Mouse (Mus musculus) adrenal gland, adult 10 weeks (tissue): ENCODE results near the gene Tm4sf1. TPM values are rescaled to one million over a fixed set of nuclear protein-coding genes. Genes with fewer than 3 reads are reported as not detected.

Source experiments
- polyA plus RNA-seq: library from polyadenylated mRNA; stranded (reverse); fragments of 350-450 nt; fragmentation: Illumina TruSeq; extraction: RNeasy Lipid Tissue Mini Kit (QIAGEN cat#74804); gene quantifications from one replicate; pipeline ENCODE4 v1.2.3, GENCODE M21; 2014; ENCODE audit warnings: low read depth, low replicate concordance

Gene Tm4sf1
- polyA plus RNA-seq: 106 TPM

DNA sequence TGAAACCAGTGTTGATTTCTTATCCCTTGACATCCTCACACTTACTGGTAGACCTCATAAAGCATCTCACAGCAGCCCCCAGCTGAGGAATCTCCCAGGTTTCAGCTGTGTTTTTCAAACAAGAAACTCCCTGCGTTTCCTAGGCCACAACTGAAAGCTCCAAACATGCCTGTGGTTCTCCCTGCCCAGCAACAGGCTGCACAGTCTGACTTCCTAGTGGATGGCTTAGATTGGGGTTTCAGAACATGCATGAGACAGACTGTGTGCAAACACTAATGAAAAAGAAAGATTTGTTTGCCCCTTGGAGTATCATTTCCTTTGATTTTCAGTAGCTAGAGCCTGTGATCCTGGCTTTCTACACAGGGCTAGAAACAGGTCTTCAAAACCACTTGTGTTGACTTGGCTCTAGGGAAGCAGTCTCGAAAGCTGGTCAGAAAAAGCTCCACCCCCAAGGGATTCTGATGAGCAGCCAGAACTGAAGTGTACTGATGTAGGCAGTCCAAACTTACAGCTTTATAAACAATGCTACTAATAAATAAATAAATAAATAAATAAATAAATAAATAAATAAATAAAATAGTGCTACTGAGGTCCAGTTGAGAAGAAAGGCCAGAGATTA lies at the start of gene Tm4sf1:
Gene Tm4sf1 (minus strand): TSS at position 68 of the 619 bp plus-strand sequence.

Other genes with a start within 250 kb of the Tm4sf1 start
- 1.0 TPM for gene Tm4sf4, start 123.3 kb upstream of the Tm4sf1 start, polyA plus RNA-seq